Mouse (Mus musculus): Measurements from ENCODE around the gene Polr3b.
A peak's percentile ranks its signal among the peaks of the same experiment; 100 is the strongest.

Gene Polr3b

DNA sequence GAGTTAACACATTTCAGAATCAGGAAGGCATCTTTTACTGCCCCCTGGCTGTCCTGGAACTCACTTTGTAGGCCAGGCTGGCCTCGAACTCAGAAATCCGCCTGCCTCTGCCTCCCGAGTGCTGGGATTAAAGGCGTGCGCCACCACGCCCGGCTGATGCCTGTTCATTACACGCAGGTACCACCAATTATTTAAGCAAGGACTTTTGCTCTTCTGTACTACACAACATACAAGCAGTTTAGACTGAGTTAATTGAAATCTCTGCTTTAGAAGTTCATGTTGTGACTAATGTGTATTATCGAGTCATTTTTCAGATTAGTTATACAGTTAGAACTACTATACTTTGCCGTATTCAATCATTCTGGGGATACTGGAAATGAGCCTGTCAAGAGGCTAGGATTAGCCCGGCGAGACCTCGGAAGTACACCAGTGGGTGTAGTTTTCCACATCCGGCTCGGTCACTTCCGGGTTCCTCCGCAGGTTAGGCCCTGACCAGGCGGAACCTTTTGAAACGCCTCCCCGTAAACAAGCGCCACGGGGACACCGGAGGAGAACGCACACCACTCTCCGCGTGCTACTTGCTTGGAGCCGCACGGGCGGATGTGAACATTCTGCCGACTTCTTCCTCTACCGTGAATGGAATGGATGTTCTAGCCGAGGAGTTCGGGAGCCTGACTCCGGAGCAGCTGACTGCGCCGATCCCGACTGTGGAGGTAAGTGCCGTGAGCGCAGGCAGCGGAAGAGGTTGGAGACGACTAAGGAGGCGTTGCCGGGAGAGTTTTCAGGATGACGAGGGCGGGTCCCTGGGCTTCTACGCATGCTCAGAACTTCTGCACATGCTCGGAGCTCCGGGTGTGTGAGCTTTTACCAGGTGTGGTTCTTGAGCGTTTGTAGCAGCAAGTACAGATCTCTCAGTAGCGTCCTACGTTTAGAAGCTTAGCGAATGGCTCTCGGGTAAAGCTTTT lies at the start of gene Polr3b:
Polr3b (plus strand) TSS at position 467 of the 965 bp plus-strand sequence.
- DNase-seq = peak; percentile 94 to 97

DNA sequence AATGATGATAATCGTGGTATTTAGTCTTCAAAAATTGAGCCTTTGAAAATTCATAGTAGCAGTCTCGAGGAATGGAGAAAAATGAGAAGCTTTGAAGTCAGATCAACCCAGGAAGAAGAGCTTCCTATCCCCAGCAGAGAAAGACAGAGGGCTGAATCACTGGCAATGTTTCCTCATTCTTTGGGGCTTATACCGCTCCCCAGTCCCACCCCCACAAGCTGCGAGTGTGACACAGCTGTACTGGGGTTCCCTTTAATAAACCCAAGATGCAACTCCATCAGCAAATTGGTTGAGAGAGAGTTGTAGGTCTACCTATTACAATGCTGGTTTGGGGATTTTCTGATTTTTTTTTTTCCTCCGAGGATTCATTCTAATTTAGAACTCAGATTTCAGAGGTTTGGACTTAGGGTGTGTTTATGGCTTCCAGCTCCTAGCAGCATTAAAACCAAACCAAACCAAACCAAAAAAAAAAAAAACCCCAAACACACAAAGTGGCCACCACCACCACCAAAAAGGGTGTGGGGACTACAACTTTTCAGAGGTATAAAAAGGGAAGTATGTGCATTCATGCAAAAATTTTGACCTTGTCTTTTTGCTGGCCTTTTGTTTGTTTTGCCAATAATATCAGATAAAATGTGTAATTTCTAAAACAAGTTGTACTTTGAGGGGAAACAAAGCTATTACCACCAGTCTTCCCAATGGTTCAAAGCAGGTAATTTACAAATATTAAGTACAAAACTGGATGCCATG lies 48.2 kb upstream of the Polr3b start:
- DNase-seq = no peak

DNA sequence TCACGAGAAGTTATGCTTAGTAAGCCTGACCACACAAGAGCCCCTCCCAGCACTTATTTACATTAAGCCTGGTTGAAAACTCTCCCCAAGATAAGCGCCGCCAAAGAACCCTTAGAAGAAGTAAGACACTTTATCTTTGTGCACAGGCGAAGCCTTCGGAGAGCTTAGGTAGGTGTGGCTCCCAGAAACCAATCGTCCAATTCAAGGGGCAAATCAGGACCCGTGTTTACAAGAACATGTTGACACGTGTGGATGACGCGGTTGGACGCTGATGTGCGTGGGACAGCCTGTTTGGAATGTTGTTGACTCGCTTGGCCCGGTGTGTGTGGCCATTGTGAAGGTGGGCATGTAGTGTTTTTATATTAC lies 46.1 kb upstream of the Polr3b start:
- no peak for DNase-seq

DNA sequence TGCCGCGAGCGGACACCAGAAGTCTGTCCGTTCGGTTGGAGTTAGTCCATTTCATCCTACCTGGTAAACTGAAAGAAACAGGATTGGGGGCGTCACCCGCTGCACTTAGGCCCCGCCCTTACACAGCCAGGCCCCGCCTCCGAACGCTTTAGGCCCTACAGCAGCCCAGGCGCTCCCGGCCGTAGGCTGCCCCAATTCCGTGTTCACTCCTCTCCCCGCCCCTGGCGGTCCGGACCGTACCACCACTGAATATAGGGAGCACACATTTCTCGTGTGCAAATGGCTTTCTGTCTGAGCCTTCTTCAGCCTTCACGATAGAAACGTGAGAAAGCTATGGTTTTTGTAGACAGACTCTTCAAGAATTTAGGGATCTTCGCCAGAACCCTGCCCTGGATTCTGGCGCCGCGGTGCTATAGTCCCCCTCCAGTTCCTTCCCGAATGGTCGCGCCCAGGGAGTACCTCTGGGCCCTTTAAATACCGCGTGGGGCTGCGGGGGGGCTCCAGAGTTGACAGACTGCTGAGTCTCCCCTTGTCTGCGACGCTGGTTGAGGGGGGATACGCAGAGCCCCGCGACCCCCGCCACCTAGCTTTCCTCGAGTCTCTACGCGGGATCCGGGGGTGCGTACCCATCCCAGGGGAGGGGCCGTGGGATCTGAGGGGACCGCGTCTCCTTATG lies 45.6 kb upstream of the Polr3b start, which contains the start of gene Tcp11l2:
Tcp11l2 (plus strand) TSS at position 232 of the 676 bp plus-strand sequence.
- DNase-seq = peak; percentile 95 to 97

DNA sequence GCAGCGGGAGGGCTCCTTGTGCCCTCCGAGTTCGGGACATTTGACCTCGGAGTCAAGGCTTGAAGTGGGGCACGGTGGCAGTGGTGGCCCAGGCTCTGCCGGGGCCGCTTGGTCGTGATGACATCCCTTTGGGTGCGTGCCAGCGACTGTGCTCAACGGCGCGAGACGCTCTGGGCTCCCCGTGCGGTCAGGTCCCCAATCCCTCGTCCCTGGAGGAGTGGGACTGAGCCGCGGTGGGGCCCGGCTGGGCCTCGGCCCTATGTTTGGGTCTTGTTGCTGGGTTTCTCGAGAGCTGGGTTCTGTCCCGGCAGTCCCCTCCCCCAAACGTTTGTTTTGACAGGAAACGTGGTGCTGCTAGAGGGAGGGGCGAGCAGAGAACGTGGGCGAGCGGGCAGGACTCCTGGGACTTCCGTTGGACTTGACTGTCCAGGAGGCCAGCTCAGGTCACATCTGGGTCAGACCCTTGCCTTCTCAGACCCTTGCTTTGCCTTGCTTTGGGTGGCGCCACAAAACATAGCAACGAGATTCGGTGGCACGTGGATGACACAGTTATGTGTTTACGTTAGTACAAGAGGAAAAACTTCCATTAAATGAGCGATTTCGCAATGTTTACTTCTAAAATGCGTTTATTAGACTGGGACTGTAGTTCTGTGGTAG lies 44.9 kb upstream of the Polr3b start:
- DNase-seq = peak; percentile 78 to 89

DNA sequence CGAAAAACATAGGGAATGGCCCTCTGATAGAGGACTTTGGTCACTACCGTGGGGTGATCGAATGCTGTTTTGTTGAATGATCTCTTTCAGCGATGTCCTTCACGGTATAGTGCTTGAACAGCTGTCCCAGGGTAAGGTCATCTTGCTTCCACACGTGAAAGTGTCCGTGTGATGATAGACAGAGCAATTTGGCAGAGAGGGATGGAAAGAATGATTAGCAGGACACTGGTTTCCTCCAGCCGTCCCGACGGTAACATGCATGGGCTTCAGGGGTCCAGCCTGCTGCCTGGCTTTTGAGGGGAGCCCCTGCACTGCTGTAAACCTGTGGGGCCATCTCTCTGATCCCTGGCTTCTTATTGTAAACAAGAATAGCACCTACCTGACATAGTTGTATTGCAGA lies 43.4 kb upstream of the Polr3b start:
- DNase-seq = no peak

DNA sequence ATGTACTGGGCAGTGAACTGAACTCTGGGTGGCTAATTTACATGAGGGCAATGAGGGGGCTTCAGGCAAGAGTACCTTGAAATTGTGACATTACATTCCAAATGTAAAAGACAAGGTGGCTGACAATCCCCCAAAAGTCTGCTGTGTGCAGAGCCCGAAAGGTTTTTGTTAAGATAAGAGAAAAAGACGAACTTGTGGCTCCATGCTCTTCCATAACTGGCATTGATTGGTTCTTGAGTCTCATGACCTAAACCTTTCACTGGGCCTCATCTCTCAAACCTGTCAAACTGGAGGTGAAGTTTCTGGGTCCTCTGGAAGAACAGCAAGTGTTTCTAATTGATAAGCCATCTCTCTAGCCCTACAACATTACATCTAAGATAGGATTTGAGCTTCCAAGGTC lies 42.6 kb upstream of the Polr3b start:
- no peak for DNase-seq

DNA sequence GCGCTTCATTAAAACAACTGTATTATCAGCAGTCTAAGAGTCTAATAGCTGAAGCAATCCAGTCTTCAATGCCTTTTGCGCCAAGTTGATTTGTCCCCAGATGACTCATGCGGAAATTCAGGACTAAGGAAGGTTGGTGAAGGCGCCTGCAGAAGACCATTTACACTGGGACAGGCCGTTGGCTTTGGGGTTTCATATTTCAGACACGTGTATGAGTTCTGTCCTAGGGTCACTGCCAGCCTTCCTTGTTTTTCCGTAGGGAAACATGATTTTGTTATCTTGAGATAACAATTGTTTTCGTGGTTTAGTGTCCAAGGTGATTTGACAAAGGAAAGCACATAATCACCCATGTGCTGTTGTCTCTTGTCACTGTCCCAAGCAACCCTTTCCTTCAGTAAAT lies 40.9 kb upstream of the Polr3b start:
- DNase-seq = no peak

DNA sequence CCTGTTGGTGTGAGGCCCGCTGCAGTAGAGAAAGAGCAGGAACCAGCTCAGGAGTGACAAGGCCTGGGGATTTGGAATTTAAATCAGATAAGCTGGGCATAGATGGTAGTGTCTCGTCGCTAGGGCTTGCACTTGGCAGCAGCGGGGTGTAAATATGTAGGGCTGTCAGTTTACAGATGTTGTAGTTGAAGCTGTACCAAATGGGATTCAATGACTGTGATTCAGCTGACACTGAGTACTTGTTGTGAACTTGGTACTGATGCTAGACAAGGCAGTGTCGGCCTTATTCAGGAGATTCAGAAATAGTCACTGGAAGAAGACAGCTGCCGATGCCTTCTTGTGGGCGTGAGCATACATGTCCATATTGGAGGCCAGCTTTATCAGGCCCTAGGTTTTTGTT lies 39.9 kb upstream of the Polr3b start:
- no peak for DNase-seq

DNA sequence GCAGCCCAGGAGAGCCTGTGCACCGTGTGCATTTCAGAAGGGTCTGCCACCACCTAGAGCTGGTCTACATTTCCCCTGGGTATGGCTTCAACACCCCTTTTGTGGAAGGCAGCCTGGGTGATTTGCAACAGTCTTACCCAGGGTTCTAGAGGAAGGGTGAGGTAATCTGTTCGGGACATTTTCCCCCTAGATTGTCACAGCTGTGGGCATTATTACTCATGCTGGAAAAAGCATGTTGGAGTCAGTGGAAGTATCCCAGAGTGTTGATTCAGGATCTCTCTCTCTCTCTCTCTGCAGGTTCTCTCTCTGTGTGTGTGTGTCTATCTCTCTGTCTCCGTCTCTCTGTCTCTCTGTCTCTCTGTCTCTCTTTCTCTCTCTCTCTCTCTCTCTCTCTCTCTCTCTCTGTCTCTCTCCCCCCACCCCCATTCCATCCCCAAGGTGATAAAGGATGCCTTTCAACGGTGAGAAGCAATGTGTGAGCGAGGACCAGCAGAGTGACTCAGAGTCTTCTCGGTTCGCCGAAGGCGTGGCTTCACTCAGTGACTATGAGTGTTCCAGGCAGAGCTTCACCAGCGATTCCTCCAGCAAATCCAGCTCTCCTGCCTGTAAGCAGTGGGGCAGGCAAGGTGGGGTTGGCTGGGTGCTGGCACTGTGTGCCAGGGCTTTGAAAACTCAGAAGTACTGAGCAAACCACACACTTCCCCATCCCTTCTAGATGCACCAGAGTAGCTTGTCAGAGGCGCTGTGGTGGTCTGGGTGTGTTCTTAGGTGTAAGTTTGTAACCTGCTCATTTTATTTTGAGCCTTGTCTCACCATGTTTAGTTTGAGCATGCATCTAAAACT lies 37.4 kb upstream of the Polr3b start:
- no peak for DNase-seq

DNA sequence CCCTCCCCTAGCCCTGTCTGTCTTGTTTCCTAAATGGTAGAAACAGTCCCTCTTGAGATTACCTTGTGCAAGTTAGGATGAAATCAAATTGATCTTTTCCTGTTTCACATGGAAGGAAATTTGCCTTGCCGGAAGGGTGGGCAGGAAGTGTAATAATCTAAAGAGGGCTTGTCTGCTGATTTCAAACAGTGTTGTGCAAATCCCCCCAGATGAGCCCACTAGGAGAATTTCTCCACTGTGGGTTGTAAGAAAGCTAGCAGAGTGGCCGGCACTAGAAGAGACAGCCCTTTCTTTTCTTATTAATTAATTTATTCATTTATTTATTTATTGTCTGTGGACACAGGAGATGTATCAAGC lies 36.8 kb upstream of the Polr3b start:
- no peak for DNase-seq

DNA sequence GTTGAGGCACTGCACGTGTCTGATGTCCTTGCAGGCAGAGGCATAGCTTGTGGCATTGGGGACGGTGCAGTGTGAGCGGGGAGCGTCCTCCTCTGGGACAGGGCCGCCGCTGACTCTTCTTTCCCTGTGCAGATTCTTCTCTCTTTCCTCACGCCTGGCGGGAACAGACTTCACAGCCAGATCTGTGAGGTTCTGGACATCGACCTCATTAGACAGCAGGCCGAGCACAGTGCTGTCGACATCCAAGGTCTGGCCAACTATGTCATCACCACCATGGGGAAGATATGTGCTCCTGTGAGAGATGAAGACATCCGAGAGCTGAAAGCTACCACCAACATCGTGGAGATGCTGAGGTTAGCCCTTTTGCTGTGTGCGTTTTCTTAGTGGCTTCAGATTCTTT lies 31.1 kb upstream of the Polr3b start:
- DNase-seq = no peak

DNA sequence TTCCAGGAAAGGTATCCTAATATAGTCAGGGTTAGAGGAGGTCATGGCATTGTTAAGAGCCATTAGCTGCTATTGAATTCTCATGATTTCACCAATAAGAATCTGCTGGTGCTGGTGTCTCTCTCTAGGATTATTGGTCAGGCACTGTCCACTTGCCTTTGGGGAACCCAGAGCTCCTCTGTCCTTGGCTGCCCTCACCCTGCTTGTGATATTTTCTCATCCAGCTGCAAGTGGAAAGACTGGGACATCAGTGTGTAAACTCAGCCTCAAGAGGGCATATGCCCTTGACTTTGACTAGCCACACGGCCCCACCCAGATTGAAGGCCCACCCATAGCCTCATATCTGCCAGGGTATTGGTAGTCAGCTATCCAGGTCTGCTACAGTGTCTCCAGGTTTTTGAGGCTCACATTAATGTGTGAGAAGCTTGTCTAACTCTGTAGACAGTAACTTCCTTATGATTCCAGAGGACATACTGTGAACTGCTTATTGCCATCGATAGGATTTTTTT lies 30.4 kb upstream of the Polr3b start:
- no peak for DNase-seq

DNA sequence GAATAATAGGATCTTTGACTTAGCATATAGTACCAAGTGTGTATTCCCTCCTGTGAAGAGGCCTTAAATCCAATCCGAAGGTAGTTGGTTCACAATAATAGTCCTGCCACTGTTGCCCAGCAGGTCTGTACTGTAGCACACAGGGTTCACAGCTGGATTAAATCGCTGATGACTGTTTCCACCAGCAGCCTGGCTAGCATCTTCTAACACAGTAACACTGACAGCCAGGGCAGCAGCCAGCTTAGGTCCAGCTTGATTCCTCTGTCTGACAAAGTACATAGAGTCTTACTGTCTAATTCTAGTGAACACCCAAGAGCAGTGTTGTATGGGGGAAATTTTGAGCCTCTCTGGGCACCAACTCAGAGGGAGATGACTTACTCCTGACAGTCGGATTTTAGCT lies 29.3 kb upstream of the Polr3b start:
- no peak for DNase-seq

DNA sequence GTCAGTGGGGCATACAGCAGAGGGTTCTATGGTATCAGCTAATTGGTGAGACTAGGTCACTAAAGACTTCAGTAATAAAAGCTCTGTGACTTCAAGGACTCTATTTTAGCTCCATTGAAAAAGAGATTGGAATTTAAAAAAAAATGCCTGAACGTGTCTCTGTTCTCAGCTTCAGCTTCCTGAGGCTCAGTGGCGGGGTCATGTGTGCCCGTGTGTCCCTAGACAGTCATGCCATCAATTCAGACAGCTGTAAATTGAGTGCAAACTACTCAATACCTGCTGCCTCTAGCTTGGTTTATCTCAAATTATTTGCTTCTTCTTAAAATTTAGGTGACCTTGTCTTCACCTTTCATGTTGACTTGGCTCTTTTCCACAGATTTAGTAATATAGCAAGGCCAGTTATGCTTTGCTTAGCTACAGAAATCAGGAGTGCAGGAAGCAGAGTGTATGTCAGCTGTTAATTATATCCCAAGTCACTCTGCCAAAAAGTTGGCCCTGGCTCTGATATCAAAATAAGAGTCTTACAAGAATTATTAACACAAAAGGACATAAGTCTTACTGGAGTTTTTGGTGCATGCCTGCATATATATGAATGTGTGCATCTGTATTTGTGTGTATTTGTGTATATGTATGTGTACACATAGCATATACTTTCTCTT lies 24.8 kb upstream of the Polr3b start:
- DNase-seq = peak in 1 of 2 experiments; percentile 35

DNA sequence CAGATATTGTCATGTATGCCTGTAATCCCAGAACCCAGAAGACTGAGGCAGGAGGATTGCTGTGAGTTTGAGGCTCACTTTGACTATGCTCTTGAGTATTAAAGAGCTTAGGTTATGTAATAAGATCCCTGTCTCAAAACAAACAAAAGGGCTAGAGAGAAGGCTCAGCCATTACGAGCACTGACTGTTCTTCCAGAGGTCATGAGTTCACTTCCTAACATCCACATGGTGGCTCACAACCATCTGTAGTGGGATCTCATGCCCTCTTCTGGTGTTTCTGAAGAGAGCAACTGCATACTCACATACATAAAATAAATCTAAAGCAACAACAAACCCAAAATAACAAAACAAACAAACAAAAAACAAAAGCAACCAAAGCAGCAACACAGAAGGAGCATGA lies 23.9 kb upstream of the Polr3b start:
- no peak for DNase-seq

DNA sequence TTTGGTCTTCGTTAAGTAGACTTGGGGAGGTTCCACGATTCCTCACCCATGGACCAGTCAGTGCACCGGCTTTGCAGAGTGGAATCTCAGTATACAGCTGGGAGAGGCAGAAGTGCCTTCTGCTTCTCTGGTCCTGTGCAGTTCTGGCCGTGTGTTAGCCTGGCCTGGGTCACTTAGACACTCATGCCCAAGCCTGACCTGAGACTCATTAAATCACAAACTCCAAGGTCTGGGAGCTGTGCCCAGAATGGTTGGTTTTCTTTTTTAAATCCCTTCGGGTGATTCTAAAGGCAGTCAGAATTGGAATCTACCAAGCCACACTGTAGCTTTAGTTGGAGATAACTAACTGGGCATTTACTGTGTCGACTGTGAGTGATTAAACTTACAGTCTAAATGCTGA lies 22.0 kb upstream of the Polr3b start:
- DNase-seq = no peak

DNA sequence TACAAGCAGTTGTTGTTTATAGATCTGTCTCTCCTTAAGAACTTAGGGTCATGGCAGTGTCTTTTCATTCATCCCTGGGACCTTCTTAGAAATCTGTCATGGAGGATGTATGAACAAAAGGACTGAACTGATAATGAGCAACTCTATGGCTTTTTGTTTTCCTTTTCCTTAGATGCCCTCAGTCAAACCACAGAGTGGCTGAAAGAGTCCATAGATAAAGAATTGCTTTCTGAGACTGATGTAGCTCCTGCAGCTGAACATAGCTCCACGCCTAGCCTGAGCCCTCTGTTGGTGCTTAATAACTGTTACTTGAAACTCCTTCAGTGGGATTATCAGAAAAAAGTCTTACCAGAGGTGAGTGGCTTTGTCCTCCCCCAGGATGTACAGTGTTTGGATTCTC lies 17.8 kb upstream of the Polr3b start:
- DNase-seq = no peak

DNA sequence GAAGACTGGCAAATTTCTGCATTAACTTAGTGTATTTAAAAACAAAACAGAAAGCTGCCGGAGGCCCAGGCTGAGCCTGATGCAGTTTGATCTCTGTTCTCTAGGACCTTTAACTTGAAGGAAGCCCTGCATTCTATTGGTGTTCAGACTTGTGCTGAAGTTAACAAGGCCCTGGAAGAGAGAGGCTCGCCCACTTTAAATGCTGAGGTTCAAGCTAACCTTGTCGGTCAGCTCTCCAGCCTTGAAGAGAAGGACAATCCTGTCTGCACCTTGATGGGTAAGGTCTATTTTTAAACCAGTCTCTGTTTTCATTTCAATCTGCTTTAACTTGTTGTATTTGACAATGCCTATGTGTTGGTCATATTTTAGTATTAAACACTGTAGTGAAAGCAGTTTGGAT lies 13.7 kb upstream of the Polr3b start:
- no peak for DNase-seq

DNA sequence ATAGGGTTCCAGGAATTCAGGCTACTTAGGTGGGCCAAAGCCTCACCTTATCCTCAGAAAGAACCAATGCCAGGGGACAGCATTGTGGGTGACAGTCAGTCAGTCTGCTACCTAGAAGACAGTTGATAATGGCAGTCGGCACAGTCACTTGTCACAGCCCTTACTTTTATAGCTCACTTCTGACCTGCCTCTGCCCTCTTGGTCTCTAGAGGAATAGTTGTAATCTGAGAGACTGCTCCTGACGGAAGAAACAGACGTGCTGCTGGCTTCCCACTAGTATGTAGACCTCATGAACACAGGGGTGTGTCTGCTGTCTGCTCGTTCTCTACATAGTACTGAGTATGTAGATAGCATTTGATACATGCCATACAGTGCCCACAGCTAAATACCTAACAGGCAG lies 11.8 kb upstream of the Polr3b start:
- DNase-seq = no peak

DNA sequence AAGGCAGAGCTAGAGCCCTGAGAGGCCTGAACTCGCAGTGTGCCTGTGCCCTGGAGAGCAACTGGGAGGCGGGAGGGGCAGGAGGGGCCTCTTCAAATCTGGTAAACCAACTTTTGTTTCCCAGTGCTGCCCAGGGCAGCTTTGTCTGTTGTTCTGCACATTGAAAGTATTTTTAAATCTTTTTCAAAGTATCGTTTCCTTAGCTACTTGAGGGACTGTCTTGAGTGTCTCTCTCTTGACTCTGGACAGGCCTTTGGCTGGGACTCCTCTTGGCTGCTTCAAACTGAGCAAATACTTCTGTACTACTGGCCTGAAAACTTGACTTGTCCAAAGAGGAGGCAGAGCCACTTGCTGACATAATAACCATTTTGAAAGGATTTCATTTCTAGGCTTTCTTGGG lies 11.3 kb upstream of the Polr3b start:
- no peak for DNase-seq
